Mouse (Mus musculus): Measurements from ENCODE around the gene Nphp1. TPM values are rescaled to one million over a fixed set of nuclear protein-coding genes. Genes with fewer than 3 reads are reported as not detected.

Nphp1 gene
- 20.4 and 21.7 TPM in 2 replicates for polyA plus RNA-seq (2015; fragmentation: Nextera tagmentation; extraction: Ambion mirVana)

DNA sequence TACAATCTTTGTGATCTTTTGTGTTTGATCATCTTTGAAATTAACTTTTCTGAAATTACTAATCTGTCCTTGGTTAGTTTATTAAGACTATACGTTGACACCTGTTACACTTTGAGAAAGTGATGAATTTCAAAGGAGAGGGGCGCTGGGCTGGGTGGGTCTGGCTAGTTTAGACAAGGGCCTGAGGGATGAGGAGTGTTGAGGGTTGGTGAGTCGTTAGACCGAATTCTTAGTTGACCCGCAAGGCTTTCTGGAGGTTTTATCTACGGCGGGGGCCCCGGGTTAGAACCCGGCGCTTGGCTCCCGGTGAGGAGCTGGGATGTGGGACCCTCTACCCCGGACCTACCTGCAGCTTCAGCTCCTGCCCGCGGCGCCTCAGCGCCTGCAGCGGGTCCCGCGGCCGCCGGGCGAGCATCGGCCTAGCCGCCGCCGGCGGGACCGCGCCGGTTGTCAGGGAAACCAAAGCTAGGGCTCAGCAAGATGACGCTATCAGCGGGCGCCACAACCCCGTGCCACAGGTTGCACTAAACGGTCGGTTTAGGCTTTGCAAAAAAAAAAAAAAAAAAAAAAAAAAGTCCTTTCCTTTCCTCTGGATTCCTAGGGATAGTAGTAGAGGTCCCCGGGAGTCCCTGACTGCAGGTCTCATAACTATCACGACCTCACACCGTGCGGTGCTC, at the start of gene Nphp1:
Gene Nphp1, minus strand, starts transcription at position 458 of the 677 bp plus-strand sequence.
- Histone ChIP-seq H3K36me3 (no peaks in the 10 kb centered on the region), H3K4me1 (replicated peaks) (peaks cover 29% of the 10 kb centered on the region), H3K4me3 (replicated peaks) (peak within 1 kb of the TSS; percentile 73), H3K27ac (0 out of 2 replicates have a peak within 1 kb of the TSS, but pooled peaks have one; percentile 26), H3K27me3 (no peaks in the 10 kb centered on the region), H3K9me3 (no peaks in the 10 kb centered on the region), H3K4me2 (replicated peaks) (peak within 1 kb of the TSS; percentile 72), H3K9ac (replicated peaks) (peak within 1 kb of the TSS; percentile 80)
- peak; percentile 82 for ATAC-seq
- WGBS = under 1% methylated on average over 40 of the region's 40 CpGs

DNA sequence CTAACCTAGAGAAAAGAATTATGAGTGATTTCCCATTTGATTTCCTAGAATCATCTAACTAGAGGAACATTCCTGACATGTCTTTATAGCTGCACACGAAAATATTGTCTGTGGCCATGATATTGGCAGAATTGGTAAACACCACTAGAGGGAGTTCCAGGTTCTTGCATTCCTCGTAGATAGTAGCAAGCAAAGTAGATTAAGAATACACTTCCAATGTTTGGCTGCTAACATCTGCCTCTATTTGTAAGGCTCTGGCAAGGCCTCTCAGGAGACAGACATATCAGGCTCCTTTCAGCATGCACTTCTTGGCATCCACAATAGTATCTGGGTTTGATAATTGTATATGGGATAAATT, 44.1 kb upstream of the Nphp1 start:
- Histone ChIP-seq H3K4me2 (replicated peaks) (no peak overlapping the region), H3K4me1 (replicated peaks) (peaks cover 15% of the 10 kb centered on the region), H3K9ac (replicated peaks) (no peak overlapping the region), H3K36me3 (no peaks in the 10 kb centered on the region), H3K9me3 (no peaks in the 10 kb centered on the region), H3K27me3 (0 out of 2 replicates have a peak, but pooled peaks cover under 1% of the 10 kb centered on the region), H3K4me3 (replicated peaks) (no peak overlapping the region), H3K27ac (no peak overlapping the region)
- ATAC-seq = no peak
- 17% methylated on average over 2 of the region's 2 CpGs for WGBS

DNA sequence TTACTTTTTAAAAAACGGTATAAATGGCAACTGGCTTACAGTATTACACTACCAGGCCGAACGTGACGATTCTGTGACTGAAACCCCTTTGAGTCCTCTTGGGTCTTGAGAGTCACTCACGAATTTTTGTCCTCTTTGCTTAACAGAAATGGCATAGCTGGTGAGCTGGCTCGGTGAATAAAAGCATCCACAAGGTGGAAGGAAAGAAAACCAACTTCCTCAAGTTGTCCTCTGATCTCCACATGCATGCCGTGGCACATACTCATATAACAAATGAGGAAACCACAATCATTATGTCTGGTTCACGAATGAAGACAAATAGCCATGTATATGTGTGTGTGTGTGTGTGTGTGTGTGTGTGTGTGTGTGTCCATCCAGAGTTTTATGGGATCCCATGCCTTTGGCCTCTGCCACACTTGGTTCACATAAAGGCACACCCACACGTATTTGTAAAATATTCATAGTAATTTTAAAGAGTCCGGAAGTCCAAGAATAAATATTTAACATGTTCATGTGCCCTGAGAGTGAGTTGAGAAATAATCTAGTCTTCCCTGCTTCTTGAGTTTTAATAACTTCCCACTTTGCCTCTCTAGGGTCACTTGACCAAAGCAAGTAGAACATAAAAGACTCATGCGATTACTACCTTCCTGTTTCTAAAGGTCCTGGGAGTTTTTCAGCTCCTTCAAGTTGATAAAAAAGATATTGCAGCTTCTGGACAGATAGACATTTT, 43.6 kb upstream of the Nphp1 start:
- Histone ChIP-seq H3K4me1 (replicated peaks) (peaks cover 15% of the 10 kb centered on the region), H3K4me2 (replicated peaks) (peak overlapping the region; percentile 78), H3K36me3 (no peaks in the 10 kb centered on the region), H3K9ac (replicated peaks) (peak overlapping the region; percentile 51; the same call in 1 of the 2 replicates), H3K4me3 (replicated peaks) (peak overlapping the region; percentile 60), H3K27me3 (no peaks in the 10 kb centered on the region), H3K27ac (no peak overlapping the region), H3K9me3 (no peaks in the 10 kb centered on the region)
- ATAC-seq = peak; percentile 66
- 41% methylated on average over 11 of the region's 11 CpGs for WGBS

- Histone ChIP-seq H3K4me3 (replicated peaks) (peak within 1 kb of the TSS; percentile 60), H3K27me3 (no peaks in the 10 kb centered on the region), H3K36me3 (no peaks in the 10 kb centered on the region), H3K4me1 (replicated peaks) (peaks cover 15% of the 10 kb centered on the region), H3K4me2 (replicated peaks) (peak within 1 kb of the TSS; percentile 78), H3K27ac (no peak within 1 kb of the TSS), H3K9ac (replicated peaks) (peak within 1 kb of the TSS; percentile 51), H3K9me3 (no peaks in the 10 kb centered on the region)
- under 1% methylated on average over 56 of the region's 56 CpGs for WGBS
- peak; percentile 99 for ATAC-seq
Observed at GRCm38 (mm10) chr2:127831401-127832102, 42.9 kb upstream of the Nphp1 start, which contains the start of gene Bub1. Gene Bub1, minus strand, starts transcription at chr2:127831865.

DNA sequence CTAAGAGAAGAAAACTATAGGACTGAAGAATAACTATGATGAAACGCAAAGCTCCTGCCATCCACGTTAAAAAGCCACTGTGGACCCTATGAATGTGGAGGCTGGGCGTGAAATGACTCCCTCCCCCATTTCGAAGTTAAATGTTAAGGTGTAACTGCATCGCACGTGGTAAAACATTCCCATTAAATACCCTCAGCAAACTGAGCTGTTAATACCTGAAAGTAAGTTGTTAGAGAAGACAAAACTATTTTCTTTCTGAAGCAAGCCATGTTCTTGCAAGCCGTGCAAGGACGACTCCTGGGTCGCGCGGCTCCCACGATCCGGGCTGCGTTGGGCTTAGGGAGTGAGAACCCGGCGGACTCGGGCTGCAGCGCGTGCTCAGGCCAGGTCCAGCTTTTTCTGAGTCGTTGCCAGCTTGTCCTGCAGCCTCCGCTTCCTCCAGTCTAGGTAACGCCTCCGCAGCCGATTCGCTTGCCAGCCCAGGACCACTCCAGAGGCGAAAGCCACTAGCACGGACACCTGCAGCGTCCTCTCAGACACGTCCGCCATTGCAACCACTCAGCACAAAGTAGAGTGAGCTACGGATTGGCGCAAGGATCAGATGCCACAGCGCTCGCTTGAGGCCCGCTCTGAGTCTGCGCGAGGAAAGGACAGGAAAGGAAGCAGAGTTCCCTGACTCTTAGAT, 3.4 kb upstream of the Nphp1 start, which contains the start of gene Mtln:
Gene Mtln, minus strand, starts transcription at position 570 of the 685 bp plus-strand sequence.
- peak within 1 kb of the TSS; percentile 82 for H3K27ac ChIP-seq
- peaks cover 29% of the 10 kb centered on the region for H3K4me1 ChIP-seq (replicated peaks)
- no peaks in the 10 kb centered on the region for H3K36me3 ChIP-seq
- WGBS = 1% methylated on average over 37 of the region's 37 CpGs
- H3K4me2 ChIP-seq (replicated peaks) = peak within 1 kb of the TSS; percentile 64
- H3K4me3 ChIP-seq (replicated peaks) = peak within 1 kb of the TSS; percentile 70
- ATAC-seq = peak; percentile 96
- H3K9ac ChIP-seq (replicated peaks) = peak within 1 kb of the TSS; percentile 78
- no peaks in the 10 kb centered on the region for H3K27me3 ChIP-seq
- no peaks in the 10 kb centered on the region for H3K9me3 ChIP-seq

- peak overlapping the region; percentile 73 for H3K4me3 ChIP-seq (replicated peaks)
- peak overlapping the region; percentile 72 for H3K4me2 ChIP-seq (replicated peaks)
- no peak for ATAC-seq
- H3K9me3 ChIP-seq = no peaks in the 10 kb centered on the region
- peaks cover 29% of the 10 kb centered on the region for H3K4me1 ChIP-seq (replicated peaks)
- no peak overlapping the region for H3K27ac ChIP-seq
- no peaks in the 10 kb centered on the region for H3K36me3 ChIP-seq
- H3K9ac ChIP-seq (replicated peaks) = no peak overlapping the region; the same call in 1 of the 2 replicates
- WGBS = 17% methylated on average over 9 of the region's 9 CpGs
- H3K27me3 ChIP-seq = no peaks in the 10 kb centered on the region
Observed at GRCm38 (mm10) chr2:127789651-127790270, 1.1 kb upstream of the Nphp1 start.

DNA sequence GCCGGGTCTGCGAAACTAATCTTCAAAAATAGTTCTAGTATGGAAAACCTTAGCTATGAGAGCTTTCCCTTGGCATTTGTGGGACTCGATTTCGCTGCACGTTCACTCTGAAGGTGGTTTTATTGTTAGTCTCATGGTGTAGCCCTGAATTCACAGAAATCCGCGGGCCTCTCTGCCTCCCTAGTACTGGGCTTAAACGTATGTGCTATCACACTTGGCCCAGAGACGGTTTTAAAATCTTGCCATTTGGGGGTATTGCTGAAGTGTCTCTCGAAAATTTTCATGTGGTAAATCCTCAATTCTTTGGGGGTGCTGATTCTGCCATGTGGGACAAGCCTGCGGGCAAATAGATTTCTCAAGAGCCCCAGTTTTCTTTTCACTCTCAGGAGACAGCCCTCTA, 441 bp upstream of the Nphp1 start:
- peaks cover 29% of the 10 kb centered on the region for H3K4me1 ChIP-seq (replicated peaks)
- H3K27ac ChIP-seq = no peak overlapping the region
- H3K9me3 ChIP-seq = no peaks in the 10 kb centered on the region
- peak overlapping the region; percentile 73 for H3K4me3 ChIP-seq (replicated peaks)
- no peaks in the 10 kb centered on the region for H3K36me3 ChIP-seq
- ATAC-seq = no peak
- H3K4me2 ChIP-seq (replicated peaks) = peak overlapping the region; percentile 72
- peak overlapping the region; percentile 80 for H3K9ac ChIP-seq (replicated peaks)
- WGBS = 5% methylated on average over 11 of the region's 11 CpGs
- H3K27me3 ChIP-seq = no peaks in the 10 kb centered on the region

- no peak overlapping the region for H3K27ac ChIP-seq
- no peak overlapping the region for H3K9ac ChIP-seq (replicated peaks)
- no peak overlapping the region for H3K4me3 ChIP-seq (replicated peaks)
- 95% methylated on average over 5 of the region's 5 CpGs for WGBS
- H3K27me3 ChIP-seq = no peaks in the 10 kb centered on the region
- no peaks in the 10 kb centered on the region for H3K36me3 ChIP-seq
- peaks cover 26% of the 10 kb centered on the region for H3K4me1 ChIP-seq (replicated peaks)
- H3K4me2 ChIP-seq (replicated peaks) = no peak overlapping the region; the same call in 1 of the 2 replicates
- no peaks in the 10 kb centered on the region for H3K9me3 ChIP-seq
- no peak for ATAC-seq
Observed at GRCm38 (mm10) chr2:127787226-127787625, 1.5 kb downstream of the Nphp1 start.

GRCm38 (mm10) chr2:127778451-127778850, 10.2 kb downstream of the Nphp1 start:
- H3K9me3 ChIP-seq = no peaks in the 10 kb centered on the region
- H3K36me3 ChIP-seq = peaks cover 20% of the 10 kb centered on the region; the same call in 1 of the 2 replicates
- no peak for ATAC-seq
- 92% methylated on average over 5 of the region's 5 CpGs for WGBS
- no peak overlapping the region for H3K4me2 ChIP-seq (replicated peaks)
- no peak overlapping the region for H3K4me3 ChIP-seq (replicated peaks)
- H3K27ac ChIP-seq = no peak overlapping the region
- H3K9ac ChIP-seq (replicated peaks) = no peak overlapping the region
- peaks cover 10% of the 10 kb centered on the region for H3K4me1 ChIP-seq (replicated peaks)
- no peaks in the 10 kb centered on the region for H3K27me3 ChIP-seq

- Histone ChIP-seq H3K9me3 (no peaks in the 10 kb centered on the region), H3K9ac (replicated peaks) (no peak overlapping the region), H3K4me1 (replicated peaks) (peaks cover 10% of the 10 kb centered on the region), H3K36me3 (peaks cover 33% of the 10 kb centered on the region), H3K27me3 (no peaks in the 10 kb centered on the region), H3K4me3 (replicated peaks) (no peak overlapping the region), H3K27ac (peak overlapping the region; percentile 68; the same call in 1 of the 2 replicates), H3K4me2 (replicated peaks) (no peak overlapping the region)
- ATAC-seq = peak; percentile 65
- 57% methylated on average over 3 of the region's 3 CpGs for WGBS
Observed at GRCm38 (mm10) chr2:127775013-127775412, 13.7 kb downstream of the Nphp1 start.

DNA sequence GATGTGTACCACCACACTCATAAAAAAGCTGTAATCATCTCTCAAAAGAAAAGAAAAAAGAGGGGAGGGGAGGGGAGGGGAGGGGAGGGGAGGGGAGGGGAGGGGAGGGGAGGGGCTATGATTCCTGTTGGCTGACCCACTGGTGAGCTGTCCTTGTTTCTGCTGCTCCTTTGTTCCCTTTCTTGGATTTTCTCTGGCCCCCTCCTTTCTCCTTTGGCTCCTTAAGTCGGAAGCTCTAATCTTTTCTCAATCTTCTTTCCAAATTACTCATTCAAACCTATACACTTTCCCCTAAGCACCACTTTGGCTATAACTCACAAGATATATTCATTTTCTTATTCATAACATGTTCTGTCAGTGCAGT, 14.1 kb downstream of the Nphp1 start:
- Histone ChIP-seq H3K27me3 (no peaks in the 10 kb centered on the region), H3K4me3 (replicated peaks) (no peak overlapping the region), H3K9me3 (no peaks in the 10 kb centered on the region), H3K36me3 (peaks cover 35% of the 10 kb centered on the region), H3K4me2 (replicated peaks) (peak overlapping the region; percentile 39; the same call in 1 of the 2 replicates), H3K27ac (peak overlapping the region; percentile 80), H3K9ac (replicated peaks) (no peak overlapping the region), H3K4me1 (replicated peaks) (peaks cover 10% of the 10 kb centered on the region)
- 0% methylated on average over 1 of the region's 1 CpGs for WGBS
- ATAC-seq = peak; percentile 76

Measured in midbrain, embryonic 13.5 days (tissue).